Mouse (Mus musculus) liver, embryonic 13.5 days (tissue): Measurements from ENCODE around the gene Sema5b. TPM values are rescaled to one million over a fixed set of nuclear protein-coding genes. Genes with fewer than 3 reads are reported as not detected.

Experiments
- ATAC-seq: fragments of 200-750 bp; cut with Nextera tagmentation; 2 replicates; pipeline ENCODE4 v1.8.0; 2017; ENCODE audit warnings: low read depth, mild to moderate bottlenecking, moderate number of reproducible peaks, moderate library complexity
- DNase-seq: peaks from one replicate; pipeline ENCODE4 v3.0.0; 2022
- H3K27ac ChIP-seq: fragments of 300-500 bp; sonication (generic); 2 replicates; pipeline ENCODE4 v1.5.1; 2015; ENCODE audit warnings: moderate library complexity, mild to moderate bottlenecking, inconsistent platforms
- H3K27me3 ChIP-seq: fragments of 300-500 bp; sonication (generic); 2 replicates; pipeline ENCODE4 v1.6.1; 2015; ENCODE audit warnings: mild to moderate bottlenecking, inconsistent platforms
- H3K36me3 ChIP-seq: fragments of 300-500 bp; sonication (generic); 2 replicates; pipeline ENCODE4 v1.6.1; 2015; ENCODE audit warnings: mild to moderate bottlenecking, inconsistent platforms
- H3K4me1 ChIP-seq: fragments of 300-500 bp; sonication (generic); replicated peaks from 2 replicates; pipeline ENCODE4 v1.6.1; 2015; ENCODE audit warnings: inconsistent platforms
- H3K4me2 ChIP-seq: fragments of 300-500 bp; sonication (generic); 2 replicates; pipeline ENCODE4 v1.6.1; 2015; ENCODE audit warnings: inconsistent platforms, mild to moderate bottlenecking, moderate library complexity
- H3K4me3 ChIP-seq: fragments of 300-500 bp; sonication (generic); replicated peaks from 2 replicates; pipeline ENCODE4 v1.5.1; 2015; ENCODE audit warnings: mild to moderate bottlenecking, inconsistent platforms
- H3K9ac ChIP-seq: fragments of 300-500 bp; sonication (generic); 2 replicates; pipeline ENCODE4 v1.6.1; 2015; ENCODE audit warnings: mild to moderate bottlenecking, inconsistent platforms
- H3K9me3 ChIP-seq: fragments of 300-500 bp; sonication (generic); replicated peaks from 2 replicates; pipeline ENCODE4 v1.6.1; 2016; ENCODE audit warnings: inconsistent platforms
- WGBS: fragments of 180-500 bp; shearing (Covaris S2); methylation state at CpG from one replicate; pipeline ENCODE4 v1.1.7; 2015; ENCODE audit not compliant: insufficient replicate concordance; 5-methylcytosine and 5-hydroxymethylcytosine counted together
- polyA plus RNA-seq: library from polyadenylated mRNA; unstranded; fragments of >200 nt; fragmentation: Nextera tagmentation; extraction: Ambion mirVana; gene quantifications from 2 replicates; pipeline ENCODE4 v1.2.1, GENCODE M21; 2015

The Sema5b gene
- polyA plus RNA-seq, 1 experiment from 2014 or later: 0.14 TPM

DNA sequence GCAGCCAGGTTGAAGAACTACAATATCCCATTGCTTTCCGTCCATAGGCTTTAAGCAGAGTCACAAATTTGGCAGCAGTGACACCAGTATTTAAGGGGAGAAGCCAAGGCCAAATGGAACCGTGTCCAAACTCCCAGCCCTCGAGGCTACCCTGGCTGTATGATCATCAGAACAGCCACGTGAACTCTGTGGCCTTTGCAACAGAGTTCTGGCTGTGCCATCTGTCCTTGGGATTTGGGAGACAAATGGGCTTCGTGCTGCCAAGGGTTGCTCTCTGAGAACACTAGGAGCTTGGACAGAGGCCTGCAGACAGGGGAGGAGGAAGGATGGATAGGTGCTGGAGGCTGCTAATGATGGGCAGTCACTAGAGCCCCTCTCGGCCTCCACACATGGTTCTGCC, 111.3 kb downstream of the Sema5b start:
- H3K27me3 ChIP-seq: peaks cover 8% of the 10 kb centered on the region; the same call in 1 of the 2 replicates
- no peak overlapping the region for H3K4me3 ChIP-seq
- H3K9me3 ChIP-seq: no peaks in the 10 kb centered on the region
- 43% methylated on average over 6 of the region's 6 CpGs for WGBS
- no peak overlapping the region for H3K4me2 ChIP-seq
- H3K36me3 ChIP-seq: no peaks in the 10 kb centered on the region
- H3K9ac ChIP-seq: no peak overlapping the region
- no peak overlapping the region for H3K27ac ChIP-seq
- DNase-seq (no peak), ATAC-seq (no peak)
- no peaks in the 10 kb centered on the region for H3K4me1 ChIP-seq

GRCm38 (mm10) chr16:35652706-35653105, 111.8 kb downstream of the Sema5b start:
- no peaks in the 10 kb centered on the region for H3K4me1 ChIP-seq
- no peak overlapping the region for H3K27ac ChIP-seq
- ATAC-seq (no peak), DNase-seq (no peak)
- H3K9me3 ChIP-seq: no peaks in the 10 kb centered on the region
- no peak overlapping the region for H3K4me3 ChIP-seq
- no peak overlapping the region for H3K4me2 ChIP-seq
- H3K9ac ChIP-seq: no peak overlapping the region
- 65% methylated on average over 3 of the region's 3 CpGs for WGBS
- no peaks in the 10 kb centered on the region for H3K36me3 ChIP-seq
- H3K27me3 ChIP-seq: peaks cover 13% of the 10 kb centered on the region

GRCm38 (mm10) chr16:35653951-35654350, 113.0 kb downstream of the Sema5b start:
- no peaks in the 10 kb centered on the region for H3K36me3 ChIP-seq
- ATAC-seq (no peak), DNase-seq (no peak)
- H3K27ac ChIP-seq: no peak overlapping the region
- H3K9me3 ChIP-seq: no peaks in the 10 kb centered on the region
- no peak overlapping the region for H3K9ac ChIP-seq
- H3K4me1 ChIP-seq: no peaks in the 10 kb centered on the region
- H3K4me2 ChIP-seq: no peak overlapping the region
- WGBS: 75% methylated on average over 5 of the region's 5 CpGs
- H3K27me3 ChIP-seq: peaks cover 25% of the 10 kb centered on the region
- H3K4me3 ChIP-seq: no peak overlapping the region

GRCm38 (mm10) chr16:35660222-35660621, 119.3 kb downstream of the Sema5b start:
- no peak for DNase-seq
- peaks cover 4% of the 10 kb centered on the region; the same call in 1 of the 2 replicates for H3K4me1 ChIP-seq
- H3K4me2 ChIP-seq: peak overlapping the region; percentile 47
- peaks cover 67% of the 10 kb centered on the region for H3K27me3 ChIP-seq
- H3K36me3 ChIP-seq: no peaks in the 10 kb centered on the region
- H3K27ac ChIP-seq: no peak overlapping the region
- 5% methylated on average over 36 of the region's 36 CpGs for WGBS
- no peak for ATAC-seq
- peak overlapping the region; percentile 25 for H3K4me3 ChIP-seq
- H3K9me3 ChIP-seq: no peaks in the 10 kb centered on the region
- no peak overlapping the region for H3K9ac ChIP-seq

- no peak for ATAC-seq
- peaks cover 4% of the 10 kb centered on the region; the same call in 1 of the 2 replicates for H3K4me1 ChIP-seq
These were observed 123.0 kb downstream of the Sema5b start for GRCm38 (mm10) chr16:35663831-35664414.

GRCm38 (mm10) chr16:35664847-35665246, 123.9 kb downstream of the Sema5b start:
- DNase-seq (no peak), ATAC-seq (no peak)
- no peaks in the 10 kb centered on the region for H3K9me3 ChIP-seq
- H3K27me3 ChIP-seq: peaks cover 33% of the 10 kb centered on the region
- H3K4me1 ChIP-seq: peaks cover 4% of the 10 kb centered on the region; the same call in 1 of the 2 replicates
- H3K4me2 ChIP-seq: no peak overlapping the region
- H3K9ac ChIP-seq: no peak overlapping the region
- H3K36me3 ChIP-seq: no peaks in the 10 kb centered on the region
- WGBS: 51% methylated on average over 4 of the region's 4 CpGs
- no peak overlapping the region for H3K27ac ChIP-seq
- H3K4me3 ChIP-seq: no peak overlapping the region

More at GRCm38 (mm10) chr16:35663831-35664414, 123.0 kb downstream of the Sema5b start:
- Histone ChIP-seq H3K9ac (no peak overlapping the region), H3K36me3 (no peaks in the 10 kb centered on the region), H3K4me3 (no peak overlapping the region), H3K9me3 (no peaks in the 10 kb centered on the region), H3K27ac (no peak overlapping the region), H3K27me3 (peaks cover 42% of the 10 kb centered on the region), H3K4me2 (no peak overlapping the region)
- WGBS: 74% methylated on average over 9 of the region's 9 CpGs
- DNase-seq: no peak

- H3K4me1 ChIP-seq: peaks cover 17% of the 10 kb centered on the region
- no peaks in the 10 kb centered on the region for H3K36me3 ChIP-seq
- DNase-seq (peak; percentile 28), ATAC-seq (peak; percentile 92)
- no peak overlapping the region for H3K9ac ChIP-seq
- 12% methylated on average over 8 of the region's 8 CpGs for WGBS
- H3K27me3 ChIP-seq: peaks cover 15% of the 10 kb centered on the region
- H3K4me3 ChIP-seq: no peak overlapping the region
- H3K27ac ChIP-seq: no peak overlapping the region
- no peak overlapping the region for H3K4me2 ChIP-seq
- H3K9me3 ChIP-seq: no peaks in the 10 kb centered on the region
These were observed 136.7 kb downstream of the Sema5b start for GRCm38 (mm10) chr16:35677511-35678113.

GRCm38 (mm10) chr16:35678476-35678875, 137.5 kb downstream of the Sema5b start:
- Histone ChIP-seq H3K27ac (no peak overlapping the region), H3K4me2 (no peak overlapping the region), H3K9ac (no peak overlapping the region), H3K9me3 (no peaks in the 10 kb centered on the region), H3K36me3 (no peaks in the 10 kb centered on the region), H3K27me3 (peaks cover 15% of the 10 kb centered on the region), H3K4me1 (peaks cover 17% of the 10 kb centered on the region), H3K4me3 (no peak overlapping the region)
- WGBS: 4% methylated on average over 3 of the region's 3 CpGs
- peak; percentile 26 for DNase-seq
- no peak for ATAC-seq

DNA sequence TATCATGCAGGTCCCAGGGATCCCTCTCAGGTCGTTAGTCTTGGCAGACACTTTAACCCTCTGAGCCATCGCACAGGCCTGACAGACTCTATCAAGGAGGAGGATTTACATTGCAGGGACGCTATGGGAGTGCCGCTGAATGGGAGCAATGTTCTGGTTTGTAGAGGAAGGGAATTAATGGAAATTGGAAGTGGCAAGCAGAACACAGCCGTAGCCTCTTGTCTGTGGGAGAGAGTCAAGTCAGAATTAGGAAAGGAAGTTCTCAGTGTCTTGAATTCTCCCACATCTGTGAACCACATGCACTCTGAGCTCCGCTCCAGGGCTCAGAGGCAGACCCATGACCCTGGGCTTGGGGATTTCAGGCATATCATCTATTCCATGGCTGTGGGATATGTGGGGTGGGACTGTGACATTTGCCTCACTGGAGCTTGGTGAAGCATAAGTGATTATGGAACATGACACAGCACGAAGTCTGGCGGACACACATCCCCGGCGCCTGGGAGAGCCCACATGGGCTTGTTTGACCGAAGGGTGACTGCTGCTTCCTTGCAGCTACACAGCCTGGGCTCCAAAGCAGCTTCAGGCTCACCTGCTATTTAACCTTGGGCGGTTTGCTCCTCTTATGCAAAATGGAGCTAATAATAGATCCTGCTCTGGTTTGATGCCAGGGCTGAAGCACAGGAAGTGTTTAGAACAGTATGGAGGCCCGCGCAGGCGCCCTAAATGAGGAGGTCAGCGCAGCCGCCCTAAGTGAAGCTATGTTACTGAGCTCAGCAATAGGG, 140.6 kb downstream of the Sema5b start:
- peaks cover 17% of the 10 kb centered on the region for H3K4me1 ChIP-seq
- no peak overlapping the region for H3K4me2 ChIP-seq
- no peak overlapping the region for H3K27ac ChIP-seq
- no peaks in the 10 kb centered on the region for H3K9me3 ChIP-seq
- H3K27me3 ChIP-seq: peaks cover 15% of the 10 kb centered on the region; the same call in 1 of the 2 replicates
- no peaks in the 10 kb centered on the region for H3K36me3 ChIP-seq
- H3K9ac ChIP-seq: no peak overlapping the region
- H3K4me3 ChIP-seq: no peak overlapping the region
- DNase-seq (no peak), ATAC-seq (no peak)
- 65% methylated on average over 17 of the region's 17 CpGs for WGBS

DNA sequence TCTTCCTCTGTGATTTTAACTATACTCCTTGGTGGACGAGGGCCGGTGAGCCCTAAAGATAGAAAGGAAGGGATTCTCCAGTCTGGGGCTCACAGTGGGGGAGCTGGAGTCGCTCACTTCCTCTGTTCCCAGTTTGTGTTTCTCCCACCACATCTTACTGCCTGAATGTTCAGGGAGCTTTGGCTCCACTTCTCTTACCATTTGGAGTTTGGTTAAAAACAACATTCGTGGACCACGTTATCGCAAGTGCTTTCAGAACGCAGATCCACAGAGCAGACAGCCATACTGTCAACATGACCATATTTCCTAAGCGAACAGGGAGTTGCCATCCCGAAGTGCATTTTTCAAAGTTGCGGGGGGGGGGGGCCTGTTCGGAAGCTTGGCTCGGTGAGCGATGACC, 144.1 kb downstream of the Sema5b start:
- H3K9me3 ChIP-seq: no peaks in the 10 kb centered on the region
- DNase-seq (no peak), ATAC-seq (no peak)
- peaks cover 14% of the 10 kb centered on the region; the same call in 1 of the 2 replicates for H3K27me3 ChIP-seq
- H3K36me3 ChIP-seq: no peaks in the 10 kb centered on the region
- H3K4me3 ChIP-seq: no peak overlapping the region
- no peak overlapping the region for H3K4me2 ChIP-seq
- H3K27ac ChIP-seq: no peak overlapping the region
- 75% methylated on average over 13 of the region's 13 CpGs for WGBS
- no peaks in the 10 kb centered on the region for H3K4me1 ChIP-seq
- H3K9ac ChIP-seq: no peak overlapping the region

- Histone ChIP-seq H3K36me3 (no peaks in the 10 kb centered on the region), H3K9me3 (no peaks in the 10 kb centered on the region), H3K4me1 (no peaks in the 10 kb centered on the region), H3K9ac (no peak overlapping the region), H3K27me3 (peaks cover 6% of the 10 kb centered on the region; the same call in 1 of the 2 replicates), H3K27ac (no peak overlapping the region), H3K4me3 (no peak overlapping the region), H3K4me2 (no peak overlapping the region)
- DNase-seq (no peak), ATAC-seq (no peak)
- 74% methylated on average over 7 of the region's 7 CpGs for WGBS
These were observed 145.5 kb downstream of the Sema5b start for GRCm38 (mm10) chr16:35686491-35686890.
